Mouse (Mus musculus) stomach, postnatal 0 days (tissue): ENCODE measurements around the gene Grin2c.

Experiments
- CTCF ChIP-seq: IDR thresholded peaks from 2 replicates; pipeline ENCODE4 v1.5.1; 2016; ENCODE audit warnings: antibody characterized with exemption, low read depth, mild to moderate bottlenecking, moderate library complexity
- EP300 ChIP-seq: optimal IDR thresholded peaks from 2 replicates; pipeline ENCODE3; 2016; ENCODE audit warnings: antibody characterized with exemption

GRCm38 (mm10) chr11:115267061-115267883, at the start of gene Grin2c:
- no peak for TF ChIP-seq EP300
- TF ChIP-seq CTCF, result no peak
